Mouse (Mus musculus) gastrocnemius, adult 18-20 months (tissue): ENCODE data around the gene Pax7. TPM values are rescaled to one million over a fixed set of nuclear protein-coding genes. Genes with fewer than 3 reads are reported as not detected.

Experiments used
- DNase-seq: peaks from one replicate; pipeline ENCODE4 v3.0.0; 2021; ENCODE audit warnings: low spot score
- long read RNA-seq, 2 experiments: library from polyadenylated mRNA; stranded (forward); transcript quantifications; one replicate each; pipeline ENCODE4 v2.0.0; 2021
- total RNA-seq, 2 experiments: library from RNA; stranded (reverse); gene quantifications; 2 replicates each; pipeline ENCODE4 v1.2.3; 2021

Pax7 gene
- 1 to 10 TPM; 1.1 to 1.5 TPM for total RNA-seq
- long read RNA-seq, experiment 1, full-length matches to known transcripts, result 1 of 1 reads
- long read RNA-seq, experiment 1, partial matches to known transcripts, result 0 of 1 reads
- long read RNA-seq, experiment 1, other reads (novel, unspliced or antisense), result 0 of 1 reads
- long read RNA-seq, experiment 2, result 0 reads

- DNase-seq, result no peak
These were observed at the start of gene Pax7 for GRCm38 (mm10) chr4:139833036-139833634. Pax7 (minus strand) TSS chr4:139833528.

- no peak for DNase-seq
These were observed 48.5 kb upstream of the Pax7 start for GRCm38 (mm10) chr4:139881796-139882195.

- DNase-seq, result no peak
These were observed 46.0 kb upstream of the Pax7 start for GRCm38 (mm10) chr4:139879324-139879723.

GRCm38 (mm10) chr4:139878443-139878842 lies 45.1 kb upstream of the Pax7 start:
- DNase-seq, result no peak

GRCm38 (mm10) chr4:139877269-139877668 lies 43.9 kb upstream of the Pax7 start:
- peak; percentile 46 for DNase-seq

GRCm38 (mm10) chr4:139872595-139872994 lies 39.3 kb upstream of the Pax7 start:
- DNase-seq, result peak; percentile 9

GRCm38 (mm10) chr4:139871699-139872098 lies 38.4 kb upstream of the Pax7 start:
- no peak for DNase-seq

GRCm38 (mm10) chr4:139863218-139863617 lies 29.9 kb upstream of the Pax7 start:
- DNase-seq, result no peak

GRCm38 (mm10) chr4:139858635-139859176 lies 25.4 kb upstream of the Pax7 start:
- DNase-seq, result peak; percentile 77

GRCm38 (mm10) chr4:139852219-139853035 lies 19.1 kb upstream of the Pax7 start:
- DNase-seq, result no peak

GRCm38 (mm10) chr4:139851387-139851786 lies 18.1 kb upstream of the Pax7 start:
- DNase-seq, result no peak

- no peak for DNase-seq
These were observed 17.3 kb upstream of the Pax7 start for GRCm38 (mm10) chr4:139850547-139851170.

GRCm38 (mm10) chr4:139843456-139843855 lies 10.1 kb upstream of the Pax7 start:
- DNase-seq, result no peak

- DNase-seq, result no peak
These were observed 9.6 kb upstream of the Pax7 start for GRCm38 (mm10) chr4:139842919-139843318.

GRCm38 (mm10) chr4:139840939-139841500 lies 7.7 kb upstream of the Pax7 start:
- no peak for DNase-seq

- DNase-seq, result no peak
These were observed 7.1 kb upstream of the Pax7 start for GRCm38 (mm10) chr4:139840442-139840841.

- DNase-seq, result no peak
These were observed 3.4 kb upstream of the Pax7 start for GRCm38 (mm10) chr4:139836681-139837080.

GRCm38 (mm10) chr4:139836196-139836595 lies 2.9 kb upstream of the Pax7 start:
- DNase-seq, result no peak

- no peak for DNase-seq
These were observed 581 bp upstream of the Pax7 start for GRCm38 (mm10) chr4:139833817-139834401.

GRCm38 (mm10) chr4:139832281-139833035 lies 870 bp downstream of the Pax7 start:
- DNase-seq, result no peak
